Mouse (Mus musculus) stomach, postnatal 0 days (tissue): ENCODE measurements at regions not wholly inside any gene's neighbourhood (a gene's known extent, or its start where the extent isn't known, plus 50 kb on each side); places are given as distances from the start of the nearest gene placed in this dataset.

Source experiments
- CTCF ChIP-seq: IDR thresholded peaks from 2 replicates; pipeline ENCODE4 v1.5.1; 2016; ENCODE audit warnings: antibody characterized with exemption, low read depth, mild to moderate bottlenecking, moderate library complexity
- EP300 ChIP-seq: optimal IDR thresholded peaks from 2 replicates; pipeline ENCODE3; 2016; ENCODE audit warnings: antibody characterized with exemption

GRCm38 (mm10) chr9:24833766-24834165 lies 59.7 kb upstream of the Tbx20 start:
- TF ChIP-seq CTCF (no peak), EP300 (no peak)
